In the genomic region with DNA sequence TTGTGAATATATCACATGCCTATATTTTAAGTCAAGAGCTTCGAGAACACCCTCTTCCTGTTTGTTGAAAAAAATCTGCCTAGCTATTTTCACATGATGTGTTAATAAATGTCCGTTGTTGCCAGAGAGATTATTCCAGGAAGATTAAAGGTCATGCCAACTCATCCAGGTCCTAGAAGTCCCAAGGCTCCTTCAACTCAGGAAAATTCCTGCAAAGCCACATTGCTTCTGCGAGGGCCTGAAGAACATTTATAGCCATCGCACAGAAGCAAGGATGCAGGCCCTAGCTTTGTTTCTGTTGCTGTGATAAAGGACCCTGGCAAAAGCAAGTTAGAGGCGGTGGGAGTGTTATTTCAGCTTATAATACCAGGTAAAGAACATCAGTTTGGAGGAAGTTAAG, we compare ENCODE assay signal across 17 mouse cellular contexts. TPM values are rescaled to one million over a fixed set of nuclear protein-coding genes. Genes with fewer than 3 reads are reported as not detected.
DNase-seq lines count a peak whose midpoint lies in the region; ATAC-seq and TF ChIP-seq lines count a peak whose summit lies in the region.
"Had no signal": no experiment of that assay in that cellular context is flagged by ENCODE, and none has a peak within 500 bp of the region (broad histone marks: within the 10 kb centered on the region; RNA-seq: fewer than 3 reads in every experiment).

No protein-coding gene starts in this region.

- H3K9me3 ChIP-seq in liver, embryonic 12.5 days (replicated peaks): no peaks in the 10 kb centered on the region
- H3K9me3 ChIP-seq: embryonic facial prominence, embryonic 15.5 days; forebrain, embryonic 15.5 days; heart, embryonic 13.5 days had no signal

- H3K27me3 ChIP-seq in liver, adult 2 months (ENCODE audit: control insufficient read depth, insufficient read depth, low read length): no peaks in the 10 kb centered on the region
- H3K27me3 ChIP-seq in liver, embryonic 12.5 days (replicated peaks): peaks cover 26% of the 10 kb centered on the region
- H3K27me3 ChIP-seq: embryonic facial prominence, embryonic 15.5 days; heart, embryonic 13.5 days had no signal

- no peak for ATAC-seq in liver, embryonic 12.5 days
- no peak for ATAC-seq in erythroblast, adult 5-6 weeks (replicated peaks; ENCODE audit: low FRiP score, poor library complexity, severe bottlenecking)
- ATAC-seq: forebrain, embryonic 15.5 days had no signal

- no peak overlapping the region for H3K4me3 ChIP-seq in liver, adult 2 months (ENCODE audit: insufficient read depth, low read depth, low read length)
- no peak overlapping the region for H3K4me3 ChIP-seq in liver, embryonic 12.5 days
- H3K4me3 ChIP-seq: embryonic facial prominence, embryonic 15.5 days; forebrain, embryonic 15.5 days; heart, embryonic 13.5 days had no signal

- H3K79me2 ChIP-seq in liver, adult 2 months (ENCODE audit: control insufficient read depth, insufficient read depth, low read length): no peaks in the 10 kb centered on the region

- H3K36me3 ChIP-seq in liver, adult 2 months (ENCODE audit: control insufficient read depth, insufficient read depth, low read length): no peaks in the 10 kb centered on the region
- no peaks in the 10 kb centered on the region for H3K36me3 ChIP-seq in liver, embryonic 12.5 days
- H3K36me3 ChIP-seq: embryonic facial prominence, embryonic 15.5 days; forebrain, embryonic 15.5 days; heart, embryonic 13.5 days had no signal

- peak overlapping the region; percentile 54; the same call in 1 of the 2 replicates for H3K27ac ChIP-seq in liver, adult 2 months (replicated peaks; ENCODE audit: insufficient read depth, low read depth, low read length)
- no peak overlapping the region for H3K27ac ChIP-seq in liver, embryonic 12.5 days
- H3K27ac ChIP-seq: embryonic facial prominence, embryonic 15.5 days; forebrain, embryonic 15.5 days; heart, embryonic 13.5 days had no signal

- no peak for TF ChIP-seq CTCF in liver, adult 2 months (IDR thresholded peaks at IDR 0.05; ENCODE audit: low read depth, low read length)

- DNase-seq in kidney, adult 9 months: peak; percentile 87
- no peak for DNase-seq in kidney, postnatal 25 days
- peak; percentile 52 for DNase-seq in liver, adult 2 months (ENCODE audit: extremely low read depth, low read depth, low spot score)
- peak; percentile 52 for DNase-seq in kidney, postnatal 14 days
- no peak for DNase-seq in embryo, embryonic 9.5 days (ENCODE audit: extremely low spot score)
- DNase-seq: adrenal gland, adult 8-10 months; adrenal gland, postnatal 36 days; cerebellum, adult 2 months; cerebellum, postnatal 10 days; gastrocnemius, postnatal 36 days; heart, adult 11 months; heart, postnatal 36 days had no signal

- peaks cover 19% of the 10 kb centered on the region for H3K4me1 ChIP-seq in liver, adult 2 months (ENCODE audit: control insufficient read depth, insufficient read depth, low read length)
- peaks cover 19% of the 10 kb centered on the region for H3K4me1 ChIP-seq in liver, embryonic 12.5 days

- H3K4me2 ChIP-seq in liver, embryonic 12.5 days: no peak overlapping the region
- H3K4me2 ChIP-seq: embryonic facial prominence, embryonic 15.5 days; forebrain, embryonic 15.5 days; heart, embryonic 13.5 days had no signal

- WGBS in liver, adult 2 months: 55% methylated on average over 5 of the region's 5 CpGs
- WGBS in liver, embryonic 12.5 days (ENCODE audit: insufficient replicate concordance): 65% methylated on average over 5 of the region's 5 CpGs

- H3K9ac ChIP-seq in liver, adult 2 months (ENCODE audit: low read depth, low read length): no peak overlapping the region
- no peak overlapping the region for H3K9ac ChIP-seq in liver, embryonic 12.5 days
- H3K9ac ChIP-seq: embryonic facial prominence, embryonic 15.5 days; forebrain, embryonic 15.5 days; heart, embryonic 13.5 days had no signal

- no peak for TF ChIP-seq POLR2A in liver, adult 2 months (IDR thresholded peaks at IDR 0.05; ENCODE audit: extremely low read depth, insufficient read depth, low read length)

RNA-seq across cellular contexts. Expression of a gene that starts 5.5 kb away (rescaled TPM):
- 29.3 and 29.9 TPM in 2 replicates for total RNA-seq in liver, adult 2 months (2014; rRNA removed)
- polyA plus RNA-seq in liver, adult 2 months (2012; rRNA removed): 45.5 and 48.4 TPM in 2 replicates
- 17.9 and 18.7 TPM in 2 replicates for polyA plus RNA-seq in liver, embryonic 12.5 days (2016; fragmentation: Nextera tagmentation; extraction: Ambion mirVana)
- total RNA-seq in erythroblast, adult 5-6 weeks (2015; ENCODE audit: low replicate concordance): 9.4 and 15.6 TPM in 2 replicates
- 7.9 and 13.7 TPM in 2 replicates for total RNA-seq in erythroblast, adult 5-6 weeks (2017; ENCODE audit: low replicate concordance)

Comparison
In these comparisons a context has a peak if more than half of its experiments do, and no peak if none do; other contexts are left out.
1. DNase-seq: peak in kidney, adult 9 months (single experiment), liver, adult 2 months (single experiment) and kidney, postnatal 14 days (single experiment); none in kidney, postnatal 25 days (0 of 2) and embryo, embryonic 9.5 days (single experiment).